Mouse (Mus musculus) MEL (cell line): ENCODE measurements around the gene Rftn1.

ENCODE experiments used
- E2F4 ChIP-seq: IDR thresholded peaks from 2 replicates; pipeline ENCODE4 v1.6.1; 2011; ENCODE audit warnings: low read depth, low read length, improper control_type of control experiment, borderline replicate concordance
- ELF1 ChIP-seq: IDR thresholded peaks from 2 replicates; pipeline ENCODE4 v1.6.1; 2014; ENCODE audit warnings: low read depth, mild to moderate bottlenecking, inconsistent platforms, low read length, improper control_type of control experiment, moderate library complexity
- EP300 ChIP-seq, 2 experiments: IDR thresholded peaks; 2 replicates each; pipeline ENCODE4 v1.6.1; 2011; ENCODE audit warnings: improper control_type of control experiment in 2 of 2, low read length in 2 of 2, low read depth in 1 of 2, mild to moderate bottlenecking in 1 of 2
- HCFC1 ChIP-seq: IDR thresholded peaks from 2 replicates; pipeline ENCODE4 v1.6.1; 2012; ENCODE audit warnings: low read depth, mild to moderate bottlenecking, inconsistent platforms, low read length, improper control_type of control experiment, moderate library complexity
- MAX ChIP-seq: IDR thresholded peaks from 2 replicates; pipeline ENCODE4 v1.6.1; 2011; ENCODE audit warnings: low read length, improper control_type of control experiment
- MAZ ChIP-seq: IDR thresholded peaks from 2 replicates; pipeline ENCODE4 v1.6.1; 2012; ENCODE audit warnings: low read depth, mild to moderate bottlenecking, inconsistent platforms, low read length, improper control_type of control experiment
- MXI1 ChIP-seq: IDR thresholded peaks from 2 replicates; pipeline ENCODE4 v1.6.1; 2011; ENCODE audit warnings: mild to moderate bottlenecking, low read depth, low read length, improper control_type of control experiment
- USF1 ChIP-seq: IDR thresholded peaks from 2 replicates; pipeline ENCODE4 v1.6.1; 2014; ENCODE audit warnings: low read depth, mild to moderate bottlenecking, inconsistent platforms, low read length, improper control_type of control experiment, moderate library complexity
- ZNF384 ChIP-seq: IDR thresholded peaks from 2 replicates; pipeline ENCODE4 v1.6.1; 2012; ENCODE audit warnings: low read depth, mild to moderate bottlenecking, inconsistent platforms, low read length, improper control_type of control experiment

DNA sequence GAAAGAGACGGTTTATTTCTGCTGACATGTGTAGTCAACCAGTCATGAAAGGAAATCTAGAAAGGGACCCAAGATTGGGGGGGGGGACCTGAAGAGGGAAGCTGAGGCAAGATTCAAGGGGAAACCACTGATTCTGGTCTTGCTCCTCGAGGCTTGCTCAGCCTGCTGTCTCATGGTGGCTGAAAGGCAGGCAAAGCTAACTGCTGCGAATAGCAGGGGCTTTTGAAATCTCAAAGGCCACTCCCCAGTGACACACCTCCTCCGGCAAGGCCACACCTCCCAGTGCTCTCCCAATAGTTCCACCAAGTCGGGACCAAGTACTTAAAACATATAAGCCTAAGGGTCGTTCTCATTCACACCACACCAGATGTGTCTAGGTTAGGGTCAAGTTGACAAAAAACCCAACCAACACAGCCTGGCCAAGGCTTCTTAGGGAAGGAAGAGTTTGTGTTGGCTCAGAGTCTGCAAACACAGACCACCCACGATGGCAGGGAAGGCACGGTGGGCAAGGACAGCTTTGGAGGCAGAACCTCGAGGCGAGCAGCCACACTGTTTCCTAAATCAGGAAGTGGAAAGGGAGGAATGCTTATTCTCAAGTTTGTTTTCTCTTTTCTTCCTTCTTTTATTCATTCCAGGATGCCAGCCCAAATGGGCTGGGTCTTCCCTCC lies 5.7 kb upstream of the Rftn1 start:
- TF ChIP-seq MAX (no peak), MXI1 (no peak), HCFC1 (no peak), EP300 (IDR thresholded peaks at IDR 0.05; ENCODE audit: low read depth in 1 of 2, low read length in 2 of 2) (no peak), MAZ (no peak), USF1 (no peak), E2F4 (no peak), ELF1 (no peak), ZNF384 (no peak)
